Mouse (Mus musculus): ENCODE measurements around the gene Jag2. TPM values are rescaled to one million over a fixed set of nuclear protein-coding genes. Genes with fewer than 3 reads are reported as not detected.
A peak's percentile ranks its signal among the peaks of the same experiment; 100 is the strongest.

Jag2 gene
- polyA plus RNA-seq, 1 experiment from 2014 or later = 18.4 TPM

GRCm38 (mm10) chr12:112915587-112915986, 14.0 kb downstream of the Jag2 start:
- Histone ChIP-seq H3K4me1 (no peaks in the 10 kb centered on the region), H3K36me3 (replicated peaks) (peaks cover 55% of the 10 kb centered on the region), H3K27me3 (replicated peaks) (no peaks in the 10 kb centered on the region), H3K9ac (no peak overlapping the region), H3K4me3 (no peak overlapping the region), H3K4me2 (no peak overlapping the region), H3K9me3 (no peaks in the 10 kb centered on the region), H3K27ac (no peak overlapping the region)
- no peak for ATAC-seq (replicated peaks)
- WGBS = 75% methylated on average over 13 of the region's 13 CpGs

GRCm38 (mm10) chr12:112914527-112914926, 15.0 kb downstream of the Jag2 start:
- Histone ChIP-seq H3K4me1 (no peaks in the 10 kb centered on the region), H3K36me3 (replicated peaks) (peaks cover 59% of the 10 kb centered on the region), H3K4me2 (no peak overlapping the region), H3K27me3 (replicated peaks) (no peaks in the 10 kb centered on the region), H3K4me3 (no peak overlapping the region), H3K9me3 (no peaks in the 10 kb centered on the region), H3K9ac (no peak overlapping the region), H3K27ac (no peak overlapping the region)
- WGBS = 84% methylated on average over 11 of the region's 11 CpGs
- no peak for ATAC-seq (replicated peaks)

GRCm38 (mm10) chr12:112912951-112913745, 16.4 kb downstream of the Jag2 start:
- no peaks in the 10 kb centered on the region for H3K9me3 ChIP-seq
- no peak overlapping the region for H3K27ac ChIP-seq
- H3K9ac ChIP-seq = no peak overlapping the region
- peaks cover 71% of the 10 kb centered on the region for H3K36me3 ChIP-seq (replicated peaks)
- H3K4me1 ChIP-seq = no peaks in the 10 kb centered on the region
- no peak for ATAC-seq (replicated peaks)
- WGBS = 91% methylated on average over 28 of the region's 28 CpGs
- H3K4me3 ChIP-seq = no peak overlapping the region
- H3K27me3 ChIP-seq (replicated peaks) = no peaks in the 10 kb centered on the region
- H3K4me2 ChIP-seq = no peak overlapping the region

- H3K27me3 ChIP-seq (replicated peaks) = no peaks in the 10 kb centered on the region
- H3K9me3 ChIP-seq = no peaks in the 10 kb centered on the region
- H3K4me1 ChIP-seq = no peaks in the 10 kb centered on the region
- no peak overlapping the region for H3K9ac ChIP-seq
- H3K27ac ChIP-seq = no peak overlapping the region
- H3K4me2 ChIP-seq = no peak overlapping the region
- peaks cover 63% of the 10 kb centered on the region for H3K36me3 ChIP-seq (replicated peaks)
- WGBS = 91% methylated on average over 17 of the region's 17 CpGs
- H3K4me3 ChIP-seq = no peak overlapping the region
- ATAC-seq (replicated peaks) = no peak
Observed at GRCm38 (mm10) chr12:112911701-112912100, 17.9 kb downstream of the Jag2 start.

- peaks cover 56% of the 10 kb centered on the region for H3K36me3 ChIP-seq (replicated peaks)
- ATAC-seq (replicated peaks) = no peak
- no peaks in the 10 kb centered on the region for H3K9me3 ChIP-seq
- H3K27me3 ChIP-seq (replicated peaks) = no peaks in the 10 kb centered on the region
- H3K9ac ChIP-seq = no peak overlapping the region
- H3K4me1 ChIP-seq = no peaks in the 10 kb centered on the region
- H3K4me3 ChIP-seq = no peak overlapping the region
- H3K27ac ChIP-seq = no peak overlapping the region
- WGBS = 97% methylated on average over 22 of the region's 22 CpGs
- H3K4me2 ChIP-seq = no peak overlapping the region
Observed at GRCm38 (mm10) chr12:112908991-112909390, 20.6 kb downstream of the Jag2 start.

- 80% methylated on average over 5 of the region's 5 CpGs for WGBS
- H3K4me1 ChIP-seq = no peaks in the 10 kb centered on the region
- no peak overlapping the region for H3K4me3 ChIP-seq
- no peak for ATAC-seq (replicated peaks)
- no peak overlapping the region for H3K9ac ChIP-seq
- no peaks in the 10 kb centered on the region for H3K9me3 ChIP-seq
- no peaks in the 10 kb centered on the region for H3K27me3 ChIP-seq (replicated peaks)
- no peak overlapping the region for H3K4me2 ChIP-seq
- H3K36me3 ChIP-seq (replicated peaks) = peaks cover 27% of the 10 kb centered on the region
- H3K27ac ChIP-seq = no peak overlapping the region
Observed at GRCm38 (mm10) chr12:112905001-112905400, 24.6 kb downstream of the Jag2 start.

- ATAC-seq (replicated peaks) = no peak
- no peak overlapping the region for H3K27ac ChIP-seq
- no peaks in the 10 kb centered on the region for H3K4me1 ChIP-seq
- H3K4me2 ChIP-seq = no peak overlapping the region
- H3K9ac ChIP-seq = no peak overlapping the region
- H3K36me3 ChIP-seq (replicated peaks) = peaks cover 17% of the 10 kb centered on the region
- no peaks in the 10 kb centered on the region for H3K9me3 ChIP-seq
- H3K27me3 ChIP-seq (replicated peaks) = no peaks in the 10 kb centered on the region
- 74% methylated on average over 8 of the region's 8 CpGs for WGBS
- H3K4me3 ChIP-seq = no peak overlapping the region
Observed at GRCm38 (mm10) chr12:112903941-112904340, 25.6 kb downstream of the Jag2 start.

GRCm38 (mm10) chr12:112900641-112901040, 28.9 kb downstream of the Jag2 start:
- no peak for ATAC-seq (replicated peaks)

GRCm38 (mm10) chr12:112898960-112899359, 30.6 kb downstream of the Jag2 start:
- Histone ChIP-seq H3K36me3 (replicated peaks) (no peaks in the 10 kb centered on the region), H3K4me1 (peaks cover 8% of the 10 kb centered on the region), H3K9ac (no peak overlapping the region), H3K4me3 (no peak overlapping the region), H3K27ac (no peak overlapping the region), H3K4me2 (no peak overlapping the region), H3K9me3 (no peaks in the 10 kb centered on the region), H3K27me3 (replicated peaks) (no peaks in the 10 kb centered on the region)
- ATAC-seq (replicated peaks) = no peak
- WGBS = 66% methylated on average over 4 of the region's 4 CpGs

More at GRCm38 (mm10) chr12:112900641-112901040, 28.9 kb downstream of the Jag2 start:
- no peaks in the 10 kb centered on the region for H3K9me3 ChIP-seq
- H3K27ac ChIP-seq = no peak overlapping the region
- peaks cover 8% of the 10 kb centered on the region for H3K4me1 ChIP-seq
- H3K9ac ChIP-seq = no peak overlapping the region
- H3K4me2 ChIP-seq = no peak overlapping the region
- no peak overlapping the region for H3K4me3 ChIP-seq
- 84% methylated on average over 9 of the region's 9 CpGs for WGBS
- H3K36me3 ChIP-seq (replicated peaks) = peaks cover 6% of the 10 kb centered on the region; the same call in 1 of the 2 replicates
- H3K27me3 ChIP-seq (replicated peaks) = no peaks in the 10 kb centered on the region

- no peak for ATAC-seq (replicated peaks)
Observed at GRCm38 (mm10) chr12:112898351-112898750, 31.2 kb downstream of the Jag2 start.

GRCm38 (mm10) chr12:112897522-112898212, 31.9 kb downstream of the Jag2 start:
- no peak overlapping the region for H3K27ac ChIP-seq
- peak overlapping the region; percentile 35 for H3K4me2 ChIP-seq
- 34% methylated on average over 16 of the region's 16 CpGs for WGBS
- H3K27me3 ChIP-seq (replicated peaks) = no peaks in the 10 kb centered on the region
- peak; percentile 54; the same call in 1 of the 2 replicates for ATAC-seq (replicated peaks)
- 0 out of 2 replicates have a peak overlapping the region, but pooled peaks have one; percentile 0 for H3K4me3 ChIP-seq
- H3K36me3 ChIP-seq (replicated peaks) = no peaks in the 10 kb centered on the region
- peak overlapping the region; percentile 21; the same call in 1 of the 2 replicates for H3K9ac ChIP-seq
- peaks cover 8% of the 10 kb centered on the region for H3K4me1 ChIP-seq
- H3K9me3 ChIP-seq = no peaks in the 10 kb centered on the region

More at GRCm38 (mm10) chr12:112898351-112898750, 31.2 kb downstream of the Jag2 start:
- no peak overlapping the region for H3K9ac ChIP-seq
- H3K4me2 ChIP-seq = no peak overlapping the region
- peaks cover 8% of the 10 kb centered on the region for H3K4me1 ChIP-seq
- H3K36me3 ChIP-seq (replicated peaks) = no peaks in the 10 kb centered on the region
- 72% methylated on average over 12 of the region's 12 CpGs for WGBS
- H3K27ac ChIP-seq = no peak overlapping the region
- H3K27me3 ChIP-seq (replicated peaks) = no peaks in the 10 kb centered on the region
- H3K4me3 ChIP-seq = no peak overlapping the region
- H3K9me3 ChIP-seq = no peaks in the 10 kb centered on the region

- no peak for ATAC-seq (replicated peaks)
- H3K4me2 ChIP-seq = no peak overlapping the region
- no peaks in the 10 kb centered on the region for H3K36me3 ChIP-seq (replicated peaks)
- no peak overlapping the region for H3K4me3 ChIP-seq
- WGBS = 70% methylated on average over 4 of the region's 4 CpGs
- peaks cover 8% of the 10 kb centered on the region for H3K4me1 ChIP-seq
- H3K9me3 ChIP-seq = no peaks in the 10 kb centered on the region
- H3K27ac ChIP-seq = no peak overlapping the region
- H3K9ac ChIP-seq = no peak overlapping the region
- H3K27me3 ChIP-seq (replicated peaks) = no peaks in the 10 kb centered on the region
Observed at GRCm38 (mm10) chr12:112894969-112895368, 34.6 kb downstream of the Jag2 start.

Data from midbrain, embryonic 15.5 days (tissue).